Mouse (Mus musculus): ENCODE measurements around the gene Frmpd4. TPM values are rescaled to one million over a fixed set of nuclear protein-coding genes. Genes with fewer than 3 reads are reported as not detected.
A peak's percentile ranks its signal among the peaks of the same experiment; 100 is the strongest.

The Frmpd4 gene
- total and polyA plus RNA-seq, 2 experiments from 2014 or later: 2.1 to 10.9 TPM

DNA sequence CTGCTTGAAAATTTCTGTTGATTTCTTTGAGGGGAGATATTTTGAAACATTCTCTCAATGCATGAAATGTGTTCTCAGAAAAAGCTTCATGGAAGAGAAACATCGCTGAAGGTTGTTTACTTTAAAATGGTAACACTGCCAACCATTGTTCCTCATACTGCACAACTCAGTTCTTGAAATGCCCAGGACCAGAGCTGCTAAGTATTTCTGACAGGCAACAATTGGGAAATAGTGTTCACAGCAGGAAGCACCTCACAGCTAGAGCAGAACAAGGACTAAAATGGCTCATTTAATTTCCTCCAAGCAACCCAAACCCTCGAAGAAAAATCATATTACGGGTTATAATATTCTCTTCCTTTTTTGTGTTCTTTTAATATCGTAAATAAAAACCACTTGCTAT lies 1054.5 kb downstream of the Frmpd4 start:
- Histone ChIP-seq H3K4me1 (ENCODE audit: insufficient read depth, low read length) (no peaks in the 10 kb centered on the region), H3K4me2 (ENCODE audit: low read depth, low read length) (no peak overlapping the region), H3K27me3 (ENCODE audit: insufficient read depth, low read length) (no peaks in the 10 kb centered on the region; the same call in 1 of the 2 replicates), H3K36me3 (ENCODE audit: insufficient read depth, low read length) (no peaks in the 10 kb centered on the region), H3K9me3 (ENCODE audit: low read length) (no peaks in the 10 kb centered on the region), H3K4me3 (ENCODE audit: low read length) (no peak overlapping the region), H3K27ac (no peak overlapping the region), H3K9ac (replicated peaks; ENCODE audit: low read length) (no peak overlapping the region)
- ATAC-seq (no peak), DNase-seq (ENCODE audit: low spot score) (no peak)
- 66% methylated on average over 4 of the region's 4 CpGs for WGBS
- TF ChIP-seq CTCF (IDR thresholded peaks at IDR 0.05; ENCODE audit: low read depth): no peak

DNA sequence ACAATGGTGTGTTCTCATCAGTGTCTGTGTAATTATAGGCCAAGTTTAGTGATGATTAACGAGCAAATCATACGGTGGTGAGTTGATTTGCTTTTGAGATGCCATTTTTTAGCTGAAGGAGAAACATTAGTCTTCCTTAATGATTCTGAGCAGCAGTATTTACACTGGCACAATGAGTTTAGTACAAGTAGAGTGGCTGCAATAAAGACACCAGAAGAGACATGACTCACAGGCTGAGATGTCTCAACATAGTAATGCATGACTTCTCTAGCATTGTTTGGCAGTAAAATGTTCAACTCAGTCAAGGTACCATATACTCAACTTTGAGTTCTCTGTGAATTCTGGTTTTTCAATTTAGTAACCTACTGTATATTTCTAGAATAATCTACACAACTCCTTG lies 1058.6 kb downstream of the Frmpd4 start:
- no peak overlapping the region for H3K9ac ChIP-seq (replicated peaks; ENCODE audit: low read length)
- no peaks in the 10 kb centered on the region for H3K4me1 ChIP-seq (ENCODE audit: insufficient read depth, low read length)
- H3K4me2 ChIP-seq (ENCODE audit: low read depth, low read length): no peak overlapping the region
- H3K4me3 ChIP-seq (ENCODE audit: low read length): no peak overlapping the region
- DNase-seq (ENCODE audit: low spot score) (no peak), ATAC-seq (no peak)
- no peak overlapping the region for H3K27ac ChIP-seq
- 68% methylated on average over 2 of the region's 2 CpGs for WGBS
- H3K36me3 ChIP-seq (ENCODE audit: insufficient read depth, low read length): no peaks in the 10 kb centered on the region
- H3K27me3 ChIP-seq (ENCODE audit: insufficient read depth, low read length): no peaks in the 10 kb centered on the region; the same call in 1 of the 2 replicates
- no peak for TF ChIP-seq CTCF (IDR thresholded peaks at IDR 0.05; ENCODE audit: low read depth)
- no peaks in the 10 kb centered on the region for H3K9me3 ChIP-seq (ENCODE audit: low read length)

DNA sequence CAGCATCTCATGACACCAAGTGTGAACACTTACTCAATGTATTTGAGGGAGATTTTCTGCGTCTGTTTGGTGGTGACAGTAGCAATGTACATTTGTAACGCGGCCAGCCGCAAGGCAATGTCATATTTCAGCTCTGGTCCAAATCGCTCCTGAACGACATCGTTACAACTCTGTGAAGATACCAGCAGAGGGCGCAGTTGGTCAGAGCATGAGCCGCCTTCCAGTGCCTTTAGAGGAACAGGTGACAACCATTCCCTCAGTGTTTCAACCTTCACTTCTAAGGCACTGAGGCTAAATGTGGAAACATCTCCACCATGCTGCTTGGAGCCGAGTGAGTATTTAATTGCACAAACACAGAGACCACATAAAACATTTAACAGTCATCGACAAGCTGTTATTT lies 1079.3 kb downstream of the Frmpd4 start:
- Histone ChIP-seq H3K9ac (replicated peaks; ENCODE audit: low read length) (no peak overlapping the region), H3K36me3 (ENCODE audit: insufficient read depth, low read length) (no peaks in the 10 kb centered on the region), H3K4me2 (ENCODE audit: low read depth, low read length) (no peak overlapping the region), H3K27me3 (ENCODE audit: insufficient read depth, low read length) (no peaks in the 10 kb centered on the region), H3K9me3 (ENCODE audit: low read length) (no peaks in the 10 kb centered on the region), H3K4me3 (ENCODE audit: low read length) (no peak overlapping the region), H3K4me1 (ENCODE audit: insufficient read depth, low read length) (no peaks in the 10 kb centered on the region), H3K27ac (no peak overlapping the region)
- peak; percentile 74 for ATAC-seq
- TF ChIP-seq CTCF (IDR thresholded peaks at IDR 0.05; ENCODE audit: low read depth): peak; percentile 85
- DNase-seq (ENCODE audit: low spot score): peak; percentile 83
- WGBS: 39% methylated on average over 11 of the region's 11 CpGs

DNA sequence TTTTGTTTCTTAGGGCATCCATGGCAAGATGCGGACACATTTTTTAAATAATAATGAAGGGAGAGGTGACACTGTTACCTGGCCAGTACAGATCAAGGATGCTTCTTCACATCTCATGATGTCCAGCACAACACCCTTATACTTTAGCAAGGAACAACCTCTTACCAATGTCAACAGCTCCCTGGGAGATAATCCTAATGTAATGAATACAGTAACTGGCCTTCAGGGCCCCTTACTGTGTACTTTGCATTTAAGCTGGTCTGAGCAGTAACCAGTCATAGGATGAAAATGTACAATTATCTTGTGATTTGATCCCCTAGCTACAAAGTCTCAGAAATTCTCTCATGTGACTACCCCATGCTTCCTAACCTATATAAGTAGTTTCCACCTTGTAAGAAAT lies 1084.8 kb downstream of the Frmpd4 start:
- H3K9me3 ChIP-seq (ENCODE audit: low read length): no peaks in the 10 kb centered on the region
- no peak overlapping the region for H3K27ac ChIP-seq
- H3K4me2 ChIP-seq (ENCODE audit: low read depth, low read length): no peak overlapping the region
- WGBS: 94% methylated on average over 1 of the region's 1 CpGs
- no peaks in the 10 kb centered on the region for H3K4me1 ChIP-seq (ENCODE audit: insufficient read depth, low read length)
- TF ChIP-seq CTCF (IDR thresholded peaks at IDR 0.05; ENCODE audit: low read depth): no peak
- no peak for DNase-seq (ENCODE audit: low spot score)
- H3K4me3 ChIP-seq (ENCODE audit: low read length): no peak overlapping the region
- no peak for ATAC-seq
- H3K27me3 ChIP-seq (ENCODE audit: insufficient read depth, low read length): no peaks in the 10 kb centered on the region
- H3K36me3 ChIP-seq (ENCODE audit: insufficient read depth, low read length): no peaks in the 10 kb centered on the region
- no peak overlapping the region for H3K9ac ChIP-seq (replicated peaks; ENCODE audit: low read length)

DNA sequence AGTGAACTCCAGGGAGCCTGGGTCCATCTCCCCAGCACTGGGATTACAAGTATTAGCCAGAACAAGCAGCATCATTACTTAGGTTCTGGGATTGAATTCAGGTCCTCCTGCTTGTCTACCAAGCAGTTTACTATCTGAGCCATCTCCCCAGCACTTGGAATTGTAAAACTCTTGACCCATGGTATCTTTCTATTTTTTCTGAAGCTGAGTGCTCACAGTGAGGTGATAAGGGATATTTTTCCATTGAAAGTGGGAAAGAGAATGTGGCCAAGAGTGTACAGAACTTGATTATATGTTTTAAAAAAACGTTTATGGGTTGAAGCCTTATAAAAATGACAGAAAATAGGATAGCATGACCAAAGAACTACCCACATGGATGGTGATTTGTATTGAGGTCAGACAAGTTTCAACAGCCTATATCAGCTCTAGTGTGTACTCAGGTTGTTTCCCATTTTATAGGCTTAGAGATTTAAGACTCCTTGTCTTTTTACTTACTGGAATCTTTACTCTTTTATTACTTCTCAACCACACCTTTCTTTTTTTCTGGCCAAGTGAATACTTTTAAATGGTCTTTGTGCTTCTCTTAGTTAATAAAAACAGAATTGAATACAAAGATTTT lies 1085.3 kb downstream of the Frmpd4 start:
- H3K9ac ChIP-seq (replicated peaks; ENCODE audit: low read length): no peak overlapping the region
- no peaks in the 10 kb centered on the region for H3K27me3 ChIP-seq (ENCODE audit: insufficient read depth, low read length)
- H3K36me3 ChIP-seq (ENCODE audit: insufficient read depth, low read length): no peaks in the 10 kb centered on the region
- ATAC-seq (no peak), DNase-seq (ENCODE audit: low spot score) (no peak)
- no peaks in the 10 kb centered on the region for H3K4me1 ChIP-seq (ENCODE audit: insufficient read depth, low read length)
- TF ChIP-seq CTCF (IDR thresholded peaks at IDR 0.05; ENCODE audit: low read depth): no peak
- no peak overlapping the region for H3K4me2 ChIP-seq (ENCODE audit: low read depth, low read length)
- H3K9me3 ChIP-seq (ENCODE audit: low read length): no peaks in the 10 kb centered on the region
- H3K4me3 ChIP-seq (ENCODE audit: low read length): no peak overlapping the region
- WGBS: 29% methylated on average over 1 of the region's 1 CpGs
- no peak overlapping the region for H3K27ac ChIP-seq

DNA sequence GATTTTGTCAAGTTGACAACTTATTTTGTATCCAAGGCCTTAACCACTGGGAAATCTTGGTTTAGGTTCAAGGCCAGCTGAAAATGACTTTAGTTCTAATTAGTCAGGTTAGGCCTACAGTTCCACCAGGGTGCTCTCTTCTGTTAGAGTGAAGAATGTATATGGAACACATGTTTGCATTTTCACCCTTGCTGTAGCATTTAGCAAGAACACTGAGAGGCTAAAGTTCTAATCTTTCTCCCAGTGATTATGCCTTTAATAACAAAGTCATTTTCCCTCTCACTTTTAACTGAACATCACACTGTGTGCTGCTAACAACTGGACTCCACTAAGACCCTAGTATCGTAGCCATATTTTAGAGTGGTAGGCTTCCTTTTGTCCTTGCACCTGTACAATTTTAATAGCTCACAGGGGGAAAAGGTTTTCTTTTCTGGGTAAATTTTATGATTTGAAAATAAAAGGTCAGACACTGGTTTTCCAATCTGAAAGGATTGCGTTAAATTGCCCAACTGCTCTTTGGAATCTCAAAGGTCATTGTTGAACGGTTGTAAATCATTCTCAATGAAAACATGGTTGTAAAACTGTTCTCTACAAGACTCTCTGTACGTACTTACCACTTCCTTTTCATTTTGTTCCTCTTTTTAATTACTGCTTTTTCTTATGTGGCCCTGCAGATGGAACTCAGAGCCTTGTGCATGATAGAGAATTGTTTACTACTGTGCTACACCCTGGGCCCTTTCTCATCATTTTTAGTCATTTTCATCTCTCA lies 1093.4 kb downstream of the Frmpd4 start:
- H3K36me3 ChIP-seq (ENCODE audit: insufficient read depth, low read length): no peaks in the 10 kb centered on the region
- ATAC-seq: no peak
- no peak overlapping the region for H3K4me2 ChIP-seq (ENCODE audit: low read depth, low read length)
- H3K4me3 ChIP-seq (ENCODE audit: low read length): no peak overlapping the region
- TF ChIP-seq CTCF (IDR thresholded peaks at IDR 0.05; ENCODE audit: low read depth): no peak
- WGBS: 83% methylated on average over 4 of the region's 4 CpGs
- no peak overlapping the region for H3K9ac ChIP-seq (replicated peaks; ENCODE audit: low read length)
- no peak overlapping the region for H3K27ac ChIP-seq
- H3K9me3 ChIP-seq (ENCODE audit: low read length): no peaks in the 10 kb centered on the region
- DNase-seq (ENCODE audit: low spot score): no peak
- H3K27me3 ChIP-seq (ENCODE audit: insufficient read depth, low read length): no peaks in the 10 kb centered on the region; the same call in 1 of the 2 replicates
- no peaks in the 10 kb centered on the region for H3K4me1 ChIP-seq (ENCODE audit: insufficient read depth, low read length)

DNA sequence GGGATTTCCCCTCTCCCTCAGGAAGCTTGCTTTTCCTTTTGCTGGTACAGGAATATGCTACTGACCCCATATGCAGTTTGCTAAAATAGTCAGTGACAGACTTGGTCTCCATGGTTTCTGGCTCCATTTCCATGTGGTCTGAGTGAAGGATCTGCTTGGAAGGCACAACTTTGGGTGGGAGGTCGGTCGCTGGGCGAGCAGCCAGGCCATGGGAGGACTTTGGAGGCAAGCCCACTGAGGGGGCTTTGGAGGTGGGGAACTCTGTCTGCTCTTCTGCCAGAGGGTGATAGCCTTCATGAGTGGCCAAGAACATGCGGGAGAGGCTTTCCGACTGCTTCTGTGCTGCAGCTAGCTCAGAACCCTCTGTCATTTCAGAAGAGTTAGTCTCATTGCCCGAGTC lies 1099.4 kb downstream of the Frmpd4 start:
- Histone ChIP-seq H3K27ac (no peak overlapping the region), H3K4me2 (ENCODE audit: low read depth, low read length) (no peak overlapping the region), H3K9me3 (ENCODE audit: low read length) (no peaks in the 10 kb centered on the region), H3K4me1 (ENCODE audit: insufficient read depth, low read length) (no peaks in the 10 kb centered on the region), H3K27me3 (ENCODE audit: insufficient read depth, low read length) (no peaks in the 10 kb centered on the region), H3K4me3 (ENCODE audit: low read length) (no peak overlapping the region), H3K36me3 (ENCODE audit: insufficient read depth, low read length) (no peaks in the 10 kb centered on the region), H3K9ac (replicated peaks; ENCODE audit: low read length) (no peak overlapping the region)
- no peak for ATAC-seq
- WGBS: 63% methylated on average over 6 of the region's 6 CpGs
- DNase-seq (ENCODE audit: low spot score): peak; percentile 43
- no peak for TF ChIP-seq CTCF (IDR thresholded peaks at IDR 0.05; ENCODE audit: low read depth)

Data from hindbrain, postnatal 0 days (tissue).